Mouse (Mus musculus) kidney, embryonic 16.5 days (tissue): ENCODE measurements around the gene Rapgef3. TPM values are rescaled to one million over a fixed set of nuclear protein-coding genes. Genes with fewer than 3 reads are reported as not detected.
A peak's percentile ranks its signal among the peaks of the same experiment; 100 is the strongest.

Experiments used
- ATAC-seq: fragments of 200-750 bp; cut with Nextera tagmentation; 2 replicates; pipeline ENCODE4 v1.8.0; 2017; ENCODE audit warnings: moderate TSS enrichment; ENCODE audit not compliant: low FRiP score, low TSS enrichment
- H3K27ac ChIP-seq: fragments of 300-500 bp; sonication (generic); 2 replicates; pipeline ENCODE4 v1.5.1; 2014; ENCODE audit warnings: low read length
- H3K27me3 ChIP-seq: fragments of 300-500 bp; sonication (generic); 2 replicates; pipeline ENCODE4 v1.6.1; 2014; ENCODE audit warnings: low read length, control low read depth, mixed read lengths; ENCODE audit not compliant: insufficient read depth
- H3K36me3 ChIP-seq: fragments of 300-500 bp; sonication (generic); 2 replicates; pipeline ENCODE4 v1.6.1; 2014; ENCODE audit warnings: low read length, control low read depth, mixed read lengths; ENCODE audit not compliant: insufficient read depth
- H3K4me1 ChIP-seq: fragments of 300-500 bp; sonication (generic); 2 replicates; pipeline ENCODE4 v1.6.1; 2014; ENCODE audit warnings: low read length, control low read depth, mixed read lengths; ENCODE audit not compliant: insufficient read depth
- H3K4me2 ChIP-seq: fragments of 300-500 bp; sonication (generic); replicated peaks from 2 replicates; pipeline ENCODE4 v1.6.1; 2014; ENCODE audit warnings: low read depth, low read length
- H3K4me3 ChIP-seq: fragments of 300-500 bp; sonication (generic); 2 replicates; pipeline ENCODE4 v1.5.1; 2014; ENCODE audit warnings: mild to moderate bottlenecking, low read length
- H3K9ac ChIP-seq: fragments of 300-500 bp; sonication (generic); replicated peaks from 2 replicates; pipeline ENCODE4 v1.6.1; 2014; ENCODE audit warnings: low read length
- H3K9me3 ChIP-seq: fragments of 300-500 bp; sonication (generic); 2 replicates; pipeline ENCODE4 v1.6.1; 2016; ENCODE audit warnings: low read length, control low read depth
- WGBS: fragments of 180-500 bp; shearing (Covaris S2); extraction: QIAGEN DNeasy Blood & Tissue Kit; methylation state at CpG from one replicate; pipeline ENCODE4 v1.1.7; 2014; 5-methylcytosine and 5-hydroxymethylcytosine counted together
- polyA plus RNA-seq: library from polyadenylated mRNA; unstranded; fragments of >200 nt; fragmentation: Nextera tagmentation; extraction: Ambion mirVana; gene quantifications from 2 replicates; pipeline ENCODE4 v1.2.1, GENCODE M21; 2015

Gene Rapgef3
- polyA plus RNA-seq, 1 experiment from 2014 or later, result 36.3 TPM

DNA sequence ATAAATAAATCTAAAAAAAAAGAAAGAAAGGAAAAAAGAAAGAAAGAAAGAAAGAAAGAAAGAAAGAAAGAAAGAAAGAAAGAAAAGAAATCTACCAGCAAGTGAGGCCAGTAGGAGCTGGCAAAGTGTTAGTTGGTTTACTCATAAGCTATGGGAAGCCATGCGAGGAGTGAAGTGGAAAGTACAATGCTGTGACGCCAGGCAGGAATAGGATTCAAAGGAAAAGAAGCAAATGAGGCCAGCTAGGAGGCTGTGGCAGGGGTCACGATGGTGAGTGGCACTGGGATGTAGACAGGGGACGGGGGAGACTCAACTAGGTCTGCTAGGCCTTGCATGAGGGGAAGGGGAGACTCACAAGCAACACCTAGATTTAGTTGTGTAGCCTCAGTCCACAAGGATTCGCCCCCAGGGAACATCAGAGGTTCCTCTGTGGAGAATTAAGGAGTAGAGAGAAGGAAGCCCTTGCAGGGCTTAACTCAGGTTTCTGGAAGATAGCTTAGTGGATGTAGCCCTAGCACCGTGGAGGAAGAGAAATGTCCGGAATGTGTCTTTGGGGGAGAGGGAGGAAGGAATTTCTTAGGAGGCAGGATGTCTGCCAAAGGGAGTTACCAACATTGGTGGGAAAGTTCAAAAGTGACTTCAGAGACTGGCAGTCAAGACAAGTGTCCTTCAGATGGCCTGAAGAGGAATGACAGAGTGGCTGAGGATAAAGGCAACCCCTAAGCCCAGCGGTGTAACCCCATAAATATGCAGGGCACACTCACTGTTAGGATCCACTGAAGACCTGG is 10.7 kb upstream of the Rapgef3 start, which contains the start of gene Slc48a1:
Slc48a1 (plus strand) TSS at position 210 of the 788 bp plus-strand sequence.
- H3K4me2 ChIP-seq, result no peak within 1 kb of the TSS
- no peaks in the 10 kb centered on the region for H3K9me3 ChIP-seq
- no peaks in the 10 kb centered on the region for H3K36me3 ChIP-seq
- no peaks in the 10 kb centered on the region for H3K27me3 ChIP-seq
- H3K27ac ChIP-seq, result peak within 1 kb of the TSS; percentile 74
- 56% methylated on average over 8 of the region's 8 CpGs for WGBS
- H3K4me3 ChIP-seq, result no peak within 1 kb of the TSS
- peak within 1 kb of the TSS; percentile 3; the same call in 1 of the 2 replicates for H3K9ac ChIP-seq
- no peak for ATAC-seq
- peaks cover 83% of the 10 kb centered on the region for H3K4me1 ChIP-seq

GRCm38 (mm10) chr15:97776919-97777318 is 9.1 kb upstream of the Rapgef3 start:
- Histone ChIP-seq H3K36me3 (no peaks in the 10 kb centered on the region), H3K27ac (peak overlapping the region; percentile 46; the same call in 1 of the 2 replicates), H3K27me3 (no peaks in the 10 kb centered on the region), H3K4me1 (peaks cover 85% of the 10 kb centered on the region), H3K9ac (no peak overlapping the region; the same call in 1 of the 2 replicates), H3K4me3 (no peak overlapping the region), H3K9me3 (no peaks in the 10 kb centered on the region), H3K4me2 (no peak overlapping the region)
- WGBS, result 66% methylated on average over 6 of the region's 6 CpGs
- no peak for ATAC-seq

DNA sequence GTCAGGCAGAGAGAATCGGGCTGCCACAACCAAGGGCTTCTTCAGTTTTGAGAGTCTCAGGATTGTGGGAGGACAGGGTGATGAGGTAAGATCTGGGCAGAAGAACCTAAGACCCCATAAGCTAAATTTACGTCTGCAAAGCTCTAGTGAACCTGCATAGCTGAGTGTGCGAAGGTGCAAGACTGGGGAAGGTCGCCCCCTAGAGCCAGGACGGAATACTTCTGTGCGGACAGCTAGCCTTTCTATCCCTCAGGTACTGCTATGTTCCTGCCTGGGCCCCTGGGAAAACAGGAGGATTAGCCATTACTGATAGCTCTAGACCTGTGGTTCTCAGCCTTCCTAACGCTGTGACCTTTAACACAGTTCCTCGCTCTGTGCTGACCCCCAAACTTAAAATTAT is 8.7 kb upstream of the Rapgef3 start:
- no peak overlapping the region for H3K4me2 ChIP-seq
- H3K4me3 ChIP-seq, result no peak overlapping the region
- no peaks in the 10 kb centered on the region for H3K9me3 ChIP-seq
- no peaks in the 10 kb centered on the region for H3K27me3 ChIP-seq
- H3K27ac ChIP-seq, result peak overlapping the region; percentile 46; the same call in 1 of the 2 replicates
- no peak overlapping the region; the same call in 1 of the 2 replicates for H3K9ac ChIP-seq
- no peaks in the 10 kb centered on the region for H3K36me3 ChIP-seq
- H3K4me1 ChIP-seq, result peaks cover 84% of the 10 kb centered on the region
- 9% methylated on average over 8 of the region's 8 CpGs for WGBS
- ATAC-seq, result 0 out of 2 replicates have a peak, but pooled peaks have one; percentile 4

- Histone ChIP-seq H3K4me3 (no peak overlapping the region), H3K4me1 (peaks cover 81% of the 10 kb centered on the region), H3K27ac (peak overlapping the region; percentile 99), H3K9ac (peak overlapping the region; percentile 40; the same call in 1 of the 2 replicates), H3K4me2 (peak overlapping the region; percentile 34; the same call in 1 of the 2 replicates), H3K27me3 (no peaks in the 10 kb centered on the region; the same call in 1 of the 2 replicates), H3K9me3 (no peaks in the 10 kb centered on the region), H3K36me3 (no peaks in the 10 kb centered on the region)
- peak; percentile 18; the same call in 1 of the 2 replicates for ATAC-seq
- WGBS, result 45% methylated on average over 5 of the region's 5 CpGs
These were observed 6.2 kb upstream of the Rapgef3 start for GRCm38 (mm10) chr15:97773961-97774370.

GRCm38 (mm10) chr15:97773108-97773507 is 5.3 kb upstream of the Rapgef3 start:
- ATAC-seq, result peak; percentile 94
- H3K4me1 ChIP-seq, result peaks cover 82% of the 10 kb centered on the region
- no peak overlapping the region for H3K4me3 ChIP-seq
- peak overlapping the region; percentile 34; the same call in 1 of the 2 replicates for H3K4me2 ChIP-seq
- peak overlapping the region; percentile 99 for H3K27ac ChIP-seq
- H3K36me3 ChIP-seq, result no peaks in the 10 kb centered on the region
- H3K27me3 ChIP-seq, result no peaks in the 10 kb centered on the region; the same call in 1 of the 2 replicates
- WGBS, result 8% methylated on average over 5 of the region's 5 CpGs
- H3K9ac ChIP-seq, result peak overlapping the region; percentile 53; the same call in 1 of the 2 replicates
- H3K9me3 ChIP-seq, result no peaks in the 10 kb centered on the region

GRCm38 (mm10) chr15:97770280-97770679 is 2.5 kb upstream of the Rapgef3 start:
- H3K27ac ChIP-seq, result no peak overlapping the region
- no peak overlapping the region for H3K9ac ChIP-seq
- WGBS, result 80% methylated on average over 8 of the region's 8 CpGs
- peaks cover 83% of the 10 kb centered on the region for H3K4me1 ChIP-seq
- no peak overlapping the region for H3K4me2 ChIP-seq
- no peak overlapping the region for H3K4me3 ChIP-seq
- H3K36me3 ChIP-seq, result no peaks in the 10 kb centered on the region
- H3K27me3 ChIP-seq, result peaks cover 5% of the 10 kb centered on the region; the same call in 1 of the 2 replicates
- H3K9me3 ChIP-seq, result no peaks in the 10 kb centered on the region
- ATAC-seq, result no peak

DNA sequence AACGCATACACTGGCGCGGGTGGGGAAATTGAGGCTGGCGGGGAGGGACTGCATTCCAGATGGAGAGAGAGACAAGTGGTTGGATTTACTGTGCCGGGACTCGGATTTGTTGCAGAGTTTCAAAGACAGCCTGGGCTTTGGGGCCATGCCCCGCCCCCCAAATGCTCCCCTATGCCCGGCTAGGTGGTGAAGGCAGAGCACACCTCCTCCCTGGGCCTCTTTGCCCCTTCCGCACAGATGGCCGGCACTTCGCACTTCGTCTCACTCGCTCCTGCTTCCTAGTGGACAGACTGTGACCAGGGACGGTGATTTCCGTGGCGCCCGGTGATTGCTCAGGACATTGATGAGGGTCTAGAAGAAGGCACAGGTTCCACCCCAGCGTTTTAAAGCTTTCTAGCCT is 420 bp upstream of the Rapgef3 start:
- WGBS, result 1% methylated on average over 18 of the region's 18 CpGs
- Histone ChIP-seq H3K27me3 (peaks cover 5% of the 10 kb centered on the region; the same call in 1 of the 2 replicates), H3K4me1 (peaks cover 76% of the 10 kb centered on the region), H3K9ac (peak overlapping the region; percentile 83), H3K9me3 (no peaks in the 10 kb centered on the region), H3K4me2 (peak overlapping the region; percentile 95), H3K27ac (peak overlapping the region; percentile 92), H3K4me3 (peak overlapping the region; percentile 64), H3K36me3 (no peaks in the 10 kb centered on the region)
- ATAC-seq, result peak; percentile 14; the same call in 1 of the 2 replicates

- H3K27me3 ChIP-seq, result peaks cover 5% of the 10 kb centered on the region; the same call in 1 of the 2 replicates
- no peaks in the 10 kb centered on the region for H3K9me3 ChIP-seq
- H3K4me2 ChIP-seq, result peak overlapping the region; percentile 95
- no peaks in the 10 kb centered on the region for H3K36me3 ChIP-seq
- peak; percentile 12 for ATAC-seq
- H3K9ac ChIP-seq, result peak overlapping the region; percentile 83
- WGBS, result 6% methylated on average over 23 of the region's 23 CpGs
- peak overlapping the region; percentile 92 for H3K27ac ChIP-seq
- H3K4me3 ChIP-seq, result peak overlapping the region; percentile 64
- H3K4me1 ChIP-seq, result peaks cover 70% of the 10 kb centered on the region
These were observed 1.0 kb downstream of the Rapgef3 start for GRCm38 (mm10) chr15:97766594-97767279.

GRCm38 (mm10) chr15:97766194-97766593 is 1.6 kb downstream of the Rapgef3 start:
- Histone ChIP-seq H3K4me1 (peaks cover 68% of the 10 kb centered on the region), H3K9me3 (no peaks in the 10 kb centered on the region), H3K9ac (peak overlapping the region; percentile 83), H3K36me3 (no peaks in the 10 kb centered on the region), H3K27ac (peak overlapping the region; percentile 92), H3K27me3 (peaks cover 5% of the 10 kb centered on the region; the same call in 1 of the 2 replicates), H3K4me2 (peak overlapping the region; percentile 95), H3K4me3 (peak overlapping the region; percentile 64)
- no peak for ATAC-seq
- 19% methylated on average over 8 of the region's 8 CpGs for WGBS
